Mouse (Mus musculus): ENCODE measurements around the gene Fam71e1.

The Fam71e1 gene

DNA sequence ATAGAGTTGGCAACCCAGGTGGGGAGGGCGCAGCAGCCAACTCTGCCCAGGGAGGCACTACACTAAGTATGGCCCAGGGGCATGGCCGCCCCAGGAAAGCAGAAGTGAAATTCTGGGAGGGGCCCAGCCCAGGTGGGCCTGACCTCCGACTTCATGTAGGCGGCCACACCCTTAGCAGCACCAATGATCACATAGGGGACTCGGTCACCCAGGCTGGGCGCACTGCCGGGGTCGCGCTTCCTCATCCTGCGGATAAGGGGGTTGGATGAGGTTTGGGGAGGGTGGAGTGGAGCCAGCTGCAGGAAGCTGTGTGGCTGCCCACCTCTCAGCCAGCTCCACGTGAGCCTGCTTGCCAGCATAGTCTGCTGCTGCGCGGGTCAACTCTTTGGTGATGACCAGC is 37.9 kb downstream of the Fam71e1 start:
- no peak for DNase-seq (ENCODE audit: low read depth, low spot score)

DNA sequence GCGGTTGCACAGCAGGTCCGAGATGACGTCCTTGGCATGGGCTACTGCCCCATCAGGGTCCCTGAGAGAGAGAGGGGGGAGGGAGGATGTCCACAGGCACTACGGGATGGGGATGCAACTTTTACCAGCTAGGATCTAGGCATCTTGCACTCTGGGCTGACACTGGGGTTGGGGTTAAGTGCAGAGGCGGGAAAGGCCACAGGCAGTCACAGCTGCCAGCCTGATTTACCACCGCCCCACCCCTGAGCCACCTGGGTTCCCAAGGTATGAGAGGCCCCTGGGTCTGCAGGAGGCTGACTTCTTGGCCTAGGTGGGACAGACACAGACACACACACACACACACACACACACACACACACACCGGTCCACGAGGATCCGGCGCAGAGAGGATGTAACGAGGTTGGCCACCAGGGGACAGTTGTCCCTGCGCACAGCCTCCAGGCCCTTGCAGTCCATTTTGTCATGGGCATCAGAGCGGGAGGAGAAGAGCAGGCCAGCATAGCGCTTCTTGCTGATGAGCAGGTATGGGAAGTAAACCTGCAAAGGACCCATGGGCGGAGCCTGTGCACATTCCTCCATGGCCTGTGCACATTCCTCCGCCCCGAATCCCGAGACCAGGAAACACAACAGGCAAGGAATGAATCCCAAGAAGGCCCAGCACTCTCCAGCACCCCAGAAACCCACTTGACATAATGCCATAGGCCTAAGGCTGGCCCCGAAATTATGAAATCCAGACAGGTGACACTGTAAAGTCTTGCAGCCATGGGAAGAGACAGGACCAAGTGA is 38.5 kb downstream of the Fam71e1 start:
- no peak for DNase-seq (ENCODE audit: low read depth, low spot score)

DNA sequence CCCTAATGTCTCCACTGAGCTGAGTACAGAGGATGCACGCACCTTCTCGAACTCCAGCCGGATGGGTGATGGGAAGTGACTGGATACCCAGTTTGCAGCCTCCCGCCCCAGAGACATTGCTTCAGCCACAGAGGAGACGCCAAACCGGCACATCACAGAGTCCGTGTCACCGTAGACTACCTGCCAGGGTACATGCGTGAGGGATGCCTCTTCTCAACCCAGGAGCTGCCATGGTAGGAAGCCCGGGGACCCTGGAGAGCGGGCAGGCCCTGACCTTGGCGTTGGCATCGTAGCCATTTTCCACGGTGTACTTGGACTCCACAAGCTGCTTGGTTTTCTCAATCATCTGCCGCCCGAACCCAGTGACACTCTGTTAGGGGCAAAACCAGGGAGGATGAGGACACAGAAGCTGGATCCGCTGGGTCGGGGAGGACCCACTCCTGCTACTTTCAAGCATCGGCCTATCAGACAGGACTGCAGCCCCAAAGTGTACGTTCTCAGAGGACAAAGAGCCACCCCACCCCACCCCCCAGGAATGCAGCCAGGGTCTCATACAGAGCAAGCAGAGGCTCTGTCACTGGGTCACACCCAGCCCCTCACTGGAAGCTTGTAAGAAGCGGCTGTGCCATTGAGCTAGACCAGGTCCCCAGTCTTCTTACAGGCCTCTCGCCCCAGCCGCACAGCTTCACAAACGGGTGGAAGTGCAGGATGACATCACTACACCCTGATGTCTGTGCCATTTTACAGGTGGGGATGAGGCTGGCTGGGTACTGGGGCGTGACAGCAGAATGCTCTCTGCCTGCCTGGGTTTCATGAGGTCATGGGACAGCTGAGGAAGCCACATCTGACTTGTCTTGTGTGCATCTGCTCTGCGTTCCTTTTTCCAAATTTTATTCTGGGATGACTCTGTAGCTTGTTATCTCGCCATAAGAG is 39.5 kb downstream of the Fam71e1 start:
- no peak for DNase-seq (ENCODE audit: low read depth, low spot score)

DNA sequence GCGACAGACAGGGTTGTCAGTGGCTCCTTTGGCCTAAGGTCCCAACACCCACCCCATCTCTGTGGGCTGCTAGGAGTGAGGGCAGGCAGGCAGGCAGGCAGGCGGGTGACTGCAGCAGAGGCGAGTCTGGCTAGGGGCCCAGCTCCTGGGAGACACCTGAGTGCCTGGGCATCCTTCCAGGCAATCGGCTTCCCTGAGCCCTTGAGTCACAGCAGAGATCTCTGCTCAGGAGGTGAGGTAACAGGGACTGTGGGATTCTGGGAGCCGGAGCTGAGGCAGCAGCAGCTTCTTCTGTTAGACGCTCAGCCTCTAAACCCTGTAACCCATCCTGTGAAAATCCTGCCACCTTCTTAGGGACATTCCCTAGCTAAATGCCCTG is 40.2 kb downstream of the Fam71e1 start:
- no peak for DNase-seq (ENCODE audit: low read depth, low spot score)

DNA sequence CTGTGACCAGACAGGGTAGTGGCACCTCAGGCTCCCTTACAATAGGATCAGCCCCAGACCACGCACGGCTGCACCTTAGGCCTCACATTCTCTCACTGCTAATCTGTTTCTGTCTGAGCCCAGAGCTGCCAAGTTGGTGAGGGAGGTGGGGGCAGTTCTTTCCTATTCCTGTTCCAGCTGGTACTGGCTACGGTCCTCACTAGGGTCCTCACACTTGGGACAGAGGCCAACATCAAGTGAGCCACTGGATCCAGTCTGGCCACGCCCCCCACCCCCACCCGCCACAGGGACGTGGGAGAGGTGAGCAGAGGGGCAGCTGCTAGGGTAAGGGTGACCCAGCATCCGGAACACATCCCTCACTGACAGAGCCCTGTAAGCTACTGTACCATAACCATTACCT is 40.6 kb downstream of the Fam71e1 start:
- DNase-seq (ENCODE audit: low read depth, low spot score): no peak

DNA sequence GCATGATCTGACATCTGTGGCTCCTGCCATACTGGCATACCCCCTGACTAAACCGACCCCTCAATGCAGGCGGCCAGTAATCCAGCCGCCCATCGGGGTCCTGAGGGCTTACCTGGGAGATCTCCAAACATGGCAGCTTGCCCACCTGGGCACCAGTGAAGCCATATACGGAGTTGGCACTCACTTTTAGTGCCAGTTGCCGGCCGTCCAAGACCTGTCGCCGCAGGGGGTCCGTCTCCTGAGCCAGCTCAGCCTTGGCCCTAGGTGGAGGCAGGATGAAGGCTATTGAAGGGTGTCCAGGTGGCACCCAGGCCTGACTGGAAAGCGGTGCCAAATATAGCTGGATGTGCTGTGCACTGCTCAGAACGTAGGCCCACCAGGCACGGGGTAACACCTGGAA is 41.1 kb downstream of the Fam71e1 start:
- DNase-seq (ENCODE audit: low read depth, low spot score): no peak

DNA sequence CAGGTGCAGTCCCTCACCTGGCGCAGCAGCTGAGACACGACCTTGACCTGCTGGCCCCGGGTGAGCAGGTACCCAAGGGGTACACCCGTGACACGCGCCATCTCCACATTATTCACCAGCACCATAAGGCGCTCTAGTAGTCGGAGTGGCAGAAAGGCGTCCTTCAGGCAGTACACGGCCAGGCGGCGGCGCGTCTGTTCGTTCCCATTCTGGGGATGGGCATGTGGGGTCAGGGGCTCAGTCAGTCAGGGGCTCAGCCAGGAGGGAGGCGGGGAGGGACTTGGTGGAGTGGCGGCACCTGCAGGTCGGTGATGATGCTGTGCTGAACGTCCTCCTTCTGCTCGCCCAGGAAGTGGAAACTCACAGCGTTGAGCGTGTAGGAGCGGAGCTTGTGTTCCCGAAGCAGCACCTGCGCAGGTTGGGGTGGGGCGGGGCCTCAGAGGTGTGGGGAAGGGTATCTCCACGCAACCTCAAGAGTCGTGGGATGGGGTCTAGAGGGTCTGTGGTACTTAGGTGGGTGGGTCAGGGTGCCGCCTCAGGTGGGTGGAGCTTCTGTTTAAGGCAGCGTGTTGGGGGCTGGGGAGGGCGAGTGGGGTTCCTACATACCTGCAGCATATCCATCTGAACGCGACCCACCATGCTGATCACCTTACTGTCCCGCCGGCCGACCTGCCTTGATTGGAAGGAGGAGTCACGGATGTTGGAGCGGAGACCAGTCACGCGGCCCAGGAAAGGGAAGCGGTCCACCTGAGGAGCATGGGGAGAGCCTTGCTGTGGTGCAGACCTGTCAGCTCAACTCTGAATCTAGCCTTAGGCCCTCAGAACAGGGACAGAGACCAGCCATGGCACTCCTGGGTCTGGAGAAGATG is 42.6 kb downstream of the Fam71e1 start:
- no peak for DNase-seq (ENCODE audit: low read depth, low spot score)

DNA sequence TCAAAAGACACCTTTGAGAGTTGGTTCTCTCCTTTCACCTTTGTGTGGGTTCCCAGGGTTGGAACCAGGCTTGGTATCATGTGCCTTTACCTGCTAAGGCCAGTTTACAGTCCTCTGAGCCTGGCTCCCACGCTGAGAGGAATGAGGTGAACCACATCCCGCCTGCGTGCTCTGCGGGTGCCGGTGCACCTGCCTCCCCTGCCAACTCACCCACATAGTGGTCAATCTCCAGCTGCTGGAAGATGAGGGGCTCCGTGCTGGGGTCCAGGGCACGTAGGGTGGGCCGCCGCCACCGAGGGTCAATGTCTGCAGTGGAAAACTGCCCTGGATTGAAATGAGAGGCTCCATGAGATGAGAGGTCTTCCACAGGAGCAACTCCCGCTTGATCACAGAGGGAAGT is 46.2 kb downstream of the Fam71e1 start:
- DNase-seq (ENCODE audit: low read depth, low spot score): no peak

DNA sequence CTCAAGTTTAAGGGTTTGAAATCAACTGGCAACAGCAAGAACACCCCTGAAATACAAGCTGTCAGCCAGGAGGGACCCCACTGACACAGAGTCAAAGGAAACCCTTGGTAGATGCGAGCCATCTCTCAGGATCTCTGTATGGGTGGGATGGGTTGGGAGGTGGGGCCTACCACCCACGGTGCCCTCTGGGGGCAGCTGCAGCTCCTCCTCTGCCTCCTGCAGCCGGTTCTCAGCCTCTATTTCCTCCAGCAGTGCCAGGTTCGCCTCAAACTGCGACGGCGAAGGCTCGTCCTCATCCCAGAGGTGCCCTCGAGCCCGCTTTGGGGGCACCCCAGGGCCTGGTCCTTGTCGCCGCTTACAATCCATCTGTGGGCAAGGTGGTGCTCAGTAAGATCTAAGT is 46.7 kb downstream of the Fam71e1 start:
- no peak for DNase-seq (ENCODE audit: low read depth, low spot score)

DNA sequence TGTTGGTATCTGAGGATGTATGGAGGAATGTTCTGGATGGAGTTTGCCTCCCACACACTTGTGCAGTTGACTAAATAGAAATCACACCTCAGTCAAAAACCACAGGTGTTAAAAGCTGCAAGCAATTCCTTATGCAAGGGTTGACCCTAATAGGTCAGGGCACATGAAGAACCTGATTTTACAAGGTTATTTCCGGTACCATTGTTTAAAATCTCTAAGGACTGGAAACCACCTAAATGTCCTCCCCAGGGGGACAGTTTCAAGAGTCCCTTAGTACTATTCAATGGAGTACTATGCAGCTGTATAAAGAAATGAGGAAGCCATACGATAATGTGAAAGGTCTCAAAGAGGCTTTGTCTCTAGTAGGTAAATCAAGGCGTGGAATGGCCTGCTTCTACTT is 49.9 kb downstream of the Fam71e1 start:
- DNase-seq (ENCODE audit: low read depth, low spot score): no peak

DNA sequence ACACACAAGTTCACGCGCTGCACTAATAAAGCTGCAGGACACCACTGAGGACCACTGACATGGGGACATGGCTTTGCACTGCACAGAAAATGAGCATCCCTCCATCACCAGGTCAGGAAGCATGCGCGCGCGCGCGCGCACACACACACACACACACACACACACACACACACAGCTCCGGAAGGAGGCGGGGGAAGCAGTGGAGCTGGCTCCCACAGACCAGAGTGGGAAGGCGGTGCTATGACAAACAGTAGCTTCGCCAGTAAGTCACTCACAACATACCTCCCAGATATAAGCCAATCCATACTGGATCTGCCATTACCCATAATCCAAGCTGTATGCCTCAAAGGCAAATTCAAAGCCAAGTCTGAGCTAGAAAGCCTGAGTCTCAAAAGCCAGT is 50.7 kb downstream of the Fam71e1 start:
- DNase-seq (ENCODE audit: low read depth, low spot score): no peak

DNA sequence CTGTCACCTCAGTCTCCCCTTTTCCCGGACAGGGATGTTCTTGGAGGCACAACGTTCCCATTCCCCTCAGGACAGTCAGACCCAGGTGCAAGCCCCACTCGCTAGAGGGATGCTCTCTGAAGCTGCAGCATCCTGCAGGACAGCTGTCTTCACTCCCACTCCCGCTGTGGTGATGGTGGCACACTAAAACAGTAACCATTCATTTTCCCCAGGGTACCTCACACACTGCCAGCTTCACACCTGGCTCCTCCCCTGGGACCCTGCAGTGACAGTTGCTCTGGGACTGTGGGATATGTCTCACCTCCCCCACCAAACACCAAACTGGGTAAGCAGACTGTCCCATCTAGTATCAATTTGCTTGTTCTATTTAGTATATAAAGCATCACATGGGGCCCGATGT is 51.3 kb downstream of the Fam71e1 start:
- no peak for DNase-seq (ENCODE audit: low read depth, low spot score)

DNA sequence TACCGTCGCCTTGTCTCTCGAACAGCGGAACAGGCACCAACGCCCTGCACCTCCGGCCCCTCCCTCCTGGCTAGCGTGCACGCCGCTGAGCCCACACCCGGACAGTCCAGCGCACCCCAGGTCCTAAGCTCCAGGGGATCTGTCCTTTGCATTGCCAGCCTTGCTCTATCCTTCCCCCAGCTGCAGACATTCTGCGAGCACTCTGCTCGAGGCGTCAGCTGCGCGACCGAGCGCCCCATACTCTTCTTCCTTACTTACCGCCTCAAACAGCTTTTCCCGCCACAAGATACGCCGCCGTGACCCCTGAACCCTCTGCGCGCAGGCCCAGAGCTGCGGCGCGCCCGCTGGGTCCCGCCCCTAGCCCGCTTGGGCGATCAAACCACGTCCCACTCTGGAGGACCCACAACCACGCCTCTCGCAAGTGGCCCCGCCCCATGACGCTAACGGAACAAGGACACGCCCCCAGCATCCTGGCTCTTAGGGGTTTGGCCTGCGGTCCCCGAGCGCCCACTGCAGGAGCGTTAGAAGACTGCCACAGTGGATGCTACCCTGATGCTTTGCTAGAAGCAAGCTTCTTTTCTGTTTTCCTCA is 52.2 kb downstream of the Fam71e1 start, which contains the start of gene Pold1:
TSS of gene Pold1 (minus strand) at position 353 of the 591 bp plus-strand sequence.
- peak; percentile 98 for DNase-seq (ENCODE audit: low read depth, low spot score)

DNA sequence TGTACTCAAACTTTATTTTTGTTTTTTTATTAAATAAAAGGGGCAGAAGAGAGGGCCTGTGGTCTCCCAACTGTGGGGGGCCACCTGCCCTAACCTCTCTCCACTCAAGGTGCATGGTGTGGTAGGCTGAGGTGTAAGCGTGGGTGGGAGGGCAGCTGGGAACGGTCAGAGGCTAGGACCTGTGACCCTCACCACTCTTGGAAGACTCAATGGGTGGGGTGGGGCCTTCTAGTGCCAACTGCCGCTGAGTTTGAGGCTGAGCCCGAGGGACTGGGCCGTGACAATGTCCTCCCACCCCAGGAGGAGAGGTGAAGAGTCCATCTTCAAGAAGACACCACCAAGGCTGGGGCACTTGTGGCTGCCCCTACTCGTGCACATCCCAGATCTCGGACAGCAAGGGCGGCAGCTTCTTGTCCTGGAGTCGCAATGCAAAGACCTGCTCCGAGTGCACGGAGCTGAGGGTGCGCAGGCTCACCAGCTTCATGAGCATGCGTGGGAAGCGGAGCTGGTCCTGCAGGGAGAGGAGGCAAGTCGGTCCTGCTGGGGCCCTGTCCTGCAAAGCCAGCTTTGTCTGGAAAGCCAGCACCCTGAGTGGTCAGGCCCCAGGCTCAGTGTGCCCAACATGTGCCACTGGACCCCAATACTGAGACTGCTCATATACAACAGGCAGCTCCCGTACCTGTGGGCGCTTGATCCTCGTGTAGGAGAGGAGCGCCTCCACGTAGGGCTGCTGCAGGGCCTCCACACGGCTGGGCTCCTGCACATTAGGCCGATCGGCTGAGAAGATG is 53.4 kb downstream of the Fam71e1 start:
- DNase-seq (ENCODE audit: low read depth, low spot score): no peak

DNA sequence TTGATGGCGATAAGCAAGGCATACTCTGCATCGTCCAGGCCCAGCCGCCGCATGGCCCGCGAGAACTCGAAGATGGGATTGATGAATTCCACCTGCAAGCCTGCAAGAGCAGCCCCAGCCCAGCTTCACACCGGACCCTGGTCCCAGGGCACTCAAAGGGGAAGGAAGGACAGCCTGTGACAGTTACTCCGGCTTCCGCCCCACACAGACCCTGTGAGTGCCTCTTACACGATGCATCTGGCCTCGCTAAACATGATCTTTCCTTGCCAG is 54.0 kb downstream of the Fam71e1 start:
- DNase-seq (ENCODE audit: low read depth, low spot score): no peak

All from skeletal muscle tissue, adult 2 months (tissue).